ENCODE assay signal across 15 mouse cellular contexts in the genomic region with DNA sequence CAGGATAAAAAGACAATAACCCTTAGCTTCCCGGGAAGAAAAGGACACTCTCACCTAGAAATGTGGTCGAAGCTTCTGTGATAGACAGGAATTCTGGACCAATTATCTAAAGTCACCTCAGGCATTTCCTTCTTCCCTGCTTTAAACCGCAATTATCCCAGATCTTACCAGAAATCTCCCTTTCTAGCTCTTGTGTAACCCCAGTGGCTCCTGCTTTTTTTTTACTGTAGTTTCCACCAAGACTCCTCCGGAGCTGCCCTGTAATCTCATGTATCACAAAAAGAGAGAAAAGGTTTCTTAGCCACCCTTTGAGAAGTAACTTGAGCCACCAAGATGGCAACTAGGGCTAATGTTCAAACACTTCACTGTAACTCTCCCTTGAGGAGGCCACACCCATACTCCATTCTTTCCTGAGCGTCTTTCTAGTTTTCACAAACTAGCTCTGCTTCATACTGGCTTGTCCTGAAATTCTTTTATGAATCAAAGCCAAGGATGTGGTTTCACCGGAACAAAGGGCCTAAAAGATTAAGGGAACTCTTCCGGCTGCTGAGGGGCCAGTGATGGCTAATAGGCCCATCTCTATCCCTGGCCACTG.
"Had no signal": no experiment of that assay in that cellular context is flagged by ENCODE, and none has a peak within 500 bp of the region (broad histone marks: within the 10 kb centered on the region; RNA-seq: fewer than 3 reads in every experiment).

No protein-coding gene starts in this region.

- H3K27me3 ChIP-seq: kidney, embryonic 15.5 days; liver, embryonic 15.5 days; midbrain, embryonic 15.5 days; neural tube, embryonic 13.5 days had no signal

- H3K9ac ChIP-seq: kidney, embryonic 15.5 days; liver, embryonic 15.5 days; midbrain, embryonic 15.5 days; neural tube, embryonic 13.5 days had no signal

- H3K4me2 ChIP-seq: kidney, embryonic 15.5 days; liver, embryonic 11.5 days; liver, embryonic 15.5 days; midbrain, embryonic 11.5 days; midbrain, embryonic 15.5 days; neural tube, embryonic 13.5 days had no signal

- H3K27ac ChIP-seq: kidney, embryonic 15.5 days; left cerebral cortex, adult 2 months; limb, embryonic 10.5 days; liver, embryonic 15.5 days; macrophage; midbrain, embryonic 15.5 days; neural tube, embryonic 13.5 days had no signal

- H3K9me3 ChIP-seq: kidney, embryonic 15.5 days; limb, embryonic 10.5 days; liver, embryonic 15.5 days; megakaryocyte, embryonic 14.5 days; midbrain, embryonic 15.5 days; neural tube, embryonic 13.5 days had no signal

- DNase-seq: kidney, adult 2 months; kidney, postnatal 25 days; right cerebral cortex, adult 18-20 months; right cerebral cortex, postnatal 25 days; thymus, postnatal 36 days had no signal

- H3K36me3 ChIP-seq: kidney, embryonic 15.5 days; limb, embryonic 10.5 days; liver, embryonic 15.5 days; midbrain, embryonic 15.5 days; neural tube, embryonic 13.5 days had no signal

- H3K4me1 ChIP-seq: limb, embryonic 10.5 days; midbrain, embryonic 15.5 days had no signal

- H3K4me3 ChIP-seq: kidney, embryonic 15.5 days; left cerebral cortex, adult 2 months; limb, embryonic 10.5 days; liver, embryonic 15.5 days; megakaryocyte, embryonic 14.5 days; midbrain, embryonic 15.5 days; neural tube, embryonic 13.5 days had no signal

- ATAC-seq: midbrain, embryonic 15.5 days had no signal
